Mouse (Mus musculus) spleen, adult 2 months (tissue): Measurements from ENCODE around the gene Stx3.

Source experiments
- CTCF ChIP-seq: fragments of 200-500 bp; IDR thresholded peaks from 2 replicates; pipeline ENCODE4 v1.5.1; 2011; ENCODE audit warnings: mild to moderate bottlenecking, inconsistent platforms; ENCODE audit not compliant: insufficient read depth, insufficient read length, insufficient replicate concordance; ENCODE audit errors: extremely low read depth
- POLR2A ChIP-seq: fragments of 200-500 bp; IDR thresholded peaks from 2 replicates; pipeline ENCODE4 v1.6.1; 2011; ENCODE audit warnings: low read depth, low read length, inconsistent platforms

DNA sequence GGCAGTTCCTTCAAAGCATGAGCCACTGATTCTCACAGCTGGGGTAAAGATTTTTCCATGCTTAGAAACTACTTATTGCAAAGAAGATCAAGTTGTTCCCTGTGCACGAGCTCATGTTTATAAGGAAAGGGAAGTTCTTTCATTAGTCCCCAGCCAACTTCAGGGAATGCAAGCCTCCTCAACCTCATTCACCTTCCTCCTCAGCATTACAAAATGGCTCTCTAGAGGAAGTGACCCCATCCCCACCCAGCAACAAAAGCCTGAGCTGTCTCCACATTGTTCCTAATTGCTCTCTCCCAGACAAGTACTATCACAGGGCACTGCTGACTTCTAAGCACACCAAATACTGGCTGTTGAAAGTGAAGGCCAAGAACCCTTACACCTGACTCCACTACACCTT is 14.8 kb downstream of the Stx3 start:
- TF ChIP-seq CTCF (no peak), POLR2A (no peak)
